Mouse (Mus musculus) heart, postnatal 0 days (tissue): ENCODE results near the gene Cacnb1. TPM values are rescaled to one million over a fixed set of nuclear protein-coding genes. Genes with fewer than 3 reads are reported as not detected.

ENCODE experiments used
- ATAC-seq: fragments of 200-750 bp; cut with Nextera tagmentation; 2 replicates; pipeline ENCODE4 v1.8.0; 2017; ENCODE audit warnings: low read depth, moderate number of reproducible peaks, moderate library complexity; ENCODE audit not compliant: insufficient read depth
- DNase-seq: peaks from one replicate; pipeline ENCODE4 v3.0.0-alpha.2; 2016; ENCODE audit warnings: low spot score
- H3K27ac ChIP-seq: fragments of 300-500 bp; sonication (generic); 2 replicates; pipeline ENCODE4 v1.5.1; 2014; ENCODE audit warnings: low read depth, mild to moderate bottlenecking
- H3K27me3 ChIP-seq: fragments of 300-500 bp; sonication (generic); 2 replicates; pipeline ENCODE4 v1.6.1; 2014; ENCODE audit warnings: low read length, mixed read lengths; ENCODE audit not compliant: control insufficient read depth, insufficient read depth
- H3K36me3 ChIP-seq: fragments of 300-500 bp; sonication (generic); replicated peaks from 2 replicates; pipeline ENCODE4 v1.6.1; 2014; ENCODE audit warnings: low read length, mixed read lengths; ENCODE audit not compliant: control insufficient read depth, insufficient read depth
- H3K4me1 ChIP-seq: fragments of 300-500 bp; sonication (generic); 2 replicates; pipeline ENCODE4 v1.6.1; 2014; ENCODE audit warnings: antibody characterized with exemption; ENCODE audit not compliant: control insufficient read depth, insufficient read depth
- H3K4me2 ChIP-seq: fragments of 300-500 bp; sonication (generic); 2 replicates; pipeline ENCODE4 v1.6.1; 2014; ENCODE audit warnings: low read depth, mild to moderate bottlenecking, low read length, moderate library complexity
- H3K4me3 ChIP-seq: fragments of 300-500 bp; sonication (generic); 2 replicates; pipeline ENCODE4 v1.5.1; 2014; ENCODE audit warnings: low read depth, low read length
- H3K9ac ChIP-seq: fragments of 300-500 bp; sonication (generic); replicated peaks from 2 replicates; pipeline ENCODE4 v1.6.1; 2014; ENCODE audit warnings: low read depth, low read length, mixed read lengths
- H3K9me3 ChIP-seq: fragments of 300-500 bp; sonication (generic); replicated peaks from 2 replicates; pipeline ENCODE4 v1.6.1; 2016; ENCODE audit warnings: low read length; ENCODE audit not compliant: control insufficient read depth
- CTCF ChIP-seq: IDR thresholded peaks from 2 replicates; pipeline ENCODE4 v1.5.1; 2016; ENCODE audit warnings: antibody characterized with exemption, control low read depth, low read depth
- EP300 ChIP-seq: IDR thresholded peaks from 2 replicates; pipeline ENCODE4 v1.6.1; 2016; ENCODE audit warnings: antibody characterized with exemption, low read depth
- WGBS: fragments of 180-500 bp; shearing (Covaris S2); extraction: QIAGEN DNeasy Blood & Tissue Kit; methylation state at CpG from one replicate; pipeline ENCODE4 v1.1.7; 2014; 5-methylcytosine and 5-hydroxymethylcytosine counted together
- polyA plus RNA-seq: library from polyadenylated mRNA; unstranded; fragments of >200 nt; fragmentation: Nextera tagmentation; extraction: Ambion mirVana; gene quantifications from 2 replicates; pipeline ENCODE4 v1.2.1, GENCODE M21; 2015
- total RNA-seq: library from RNA; depleted of rRNA; stranded (reverse); fragments of >200 nt; gene quantifications from 2 replicates; pipeline ENCODE4 v1.2.3, GENCODE M21; 2014; ENCODE audit warnings: low replicate concordance

Gene Cacnb1
- total and polyA plus RNA-seq, 2 experiments from 2014 or later = 5.2 to 5.5 TPM

DNA sequence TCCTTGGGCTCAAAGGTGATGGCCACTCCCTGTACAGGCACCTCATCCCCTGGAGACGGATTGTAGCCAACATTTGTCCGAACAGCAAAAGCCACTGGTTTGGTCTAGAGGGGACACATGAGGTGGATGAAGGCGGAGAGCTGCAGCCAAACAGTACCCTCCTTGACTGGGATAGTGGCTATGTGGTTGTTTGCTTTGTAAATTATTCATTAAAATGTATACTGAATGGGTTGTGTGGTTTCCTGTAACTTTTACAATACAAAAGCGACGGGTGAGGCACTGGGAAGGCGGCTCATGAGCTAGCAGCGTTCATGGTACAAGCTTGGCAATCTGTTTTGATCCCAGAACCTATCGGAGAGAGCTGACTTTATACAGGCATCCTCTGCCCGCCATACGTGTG is 10.0 kb downstream of the Cacnb1 start:
- DNase-seq (no peak), ATAC-seq (no peak)
- H3K27me3 ChIP-seq = no peaks in the 10 kb centered on the region
- no peak overlapping the region for H3K4me2 ChIP-seq
- TF ChIP-seq CTCF (no peak), EP300 (no peak)
- WGBS = 81% methylated on average over 10 of the region's 10 CpGs
- H3K4me3 ChIP-seq = no peak overlapping the region
- H3K9ac ChIP-seq = no peak overlapping the region
- peaks cover 20% of the 10 kb centered on the region for H3K36me3 ChIP-seq
- H3K27ac ChIP-seq = no peak overlapping the region
- H3K9me3 ChIP-seq = no peaks in the 10 kb centered on the region
- H3K4me1 ChIP-seq = no peaks in the 10 kb centered on the region

DNA sequence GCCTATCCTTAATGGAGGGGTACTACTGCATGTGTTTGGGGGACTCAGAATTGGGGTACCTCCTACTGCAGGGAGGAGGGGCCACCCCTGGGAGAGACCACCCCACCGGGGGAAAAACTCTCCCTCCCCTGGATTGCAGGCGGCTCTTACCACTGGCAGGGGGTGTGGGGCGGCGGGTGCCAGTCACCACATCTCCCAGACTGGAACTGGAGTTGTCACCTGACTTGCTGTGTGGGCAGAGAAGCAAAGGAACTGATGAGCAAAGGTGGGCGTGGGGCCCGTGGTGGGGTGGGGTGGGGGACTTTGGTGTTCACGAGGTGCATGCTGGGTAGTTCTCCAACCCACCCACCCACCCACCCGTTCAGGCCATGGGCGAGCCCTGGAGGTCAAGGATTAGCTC is 11.1 kb downstream of the Cacnb1 start:
- no peaks in the 10 kb centered on the region for H3K4me1 ChIP-seq
- no peak for DNase-seq
- TF ChIP-seq EP300 = no peak
- TF ChIP-seq CTCF = no peak
- peaks cover 20% of the 10 kb centered on the region for H3K36me3 ChIP-seq
- no peak overlapping the region for H3K27ac ChIP-seq
- no peak overlapping the region for H3K4me3 ChIP-seq
- no peaks in the 10 kb centered on the region for H3K9me3 ChIP-seq
- no peaks in the 10 kb centered on the region for H3K27me3 ChIP-seq
- H3K9ac ChIP-seq = no peak overlapping the region
- H3K4me2 ChIP-seq = no peak overlapping the region
- 53% methylated on average over 9 of the region's 9 CpGs for WGBS
- ATAC-seq = no peak

DNA sequence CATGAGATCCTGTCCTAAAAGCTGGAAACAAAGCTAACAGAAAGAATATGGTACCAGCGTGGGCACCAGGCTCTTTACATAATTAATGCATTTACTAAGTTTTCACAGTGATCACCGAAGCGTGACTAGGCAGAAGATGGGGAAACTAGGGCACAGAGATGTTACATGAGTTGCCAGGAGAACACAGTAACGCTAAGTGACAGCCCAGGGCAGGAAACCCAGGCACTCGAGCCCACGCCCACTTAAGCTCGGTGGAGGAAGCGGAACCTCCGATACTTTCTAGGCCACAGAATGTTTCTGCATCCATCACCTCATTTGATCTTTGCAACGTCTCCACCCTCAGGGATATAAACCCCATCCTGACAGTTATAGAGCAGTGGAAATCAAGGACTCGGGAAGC is 14.7 kb downstream of the Cacnb1 start:
- peaks cover 12% of the 10 kb centered on the region for H3K36me3 ChIP-seq
- no peak overlapping the region for H3K9ac ChIP-seq
- H3K27ac ChIP-seq = no peak overlapping the region
- no peak for DNase-seq
- no peak overlapping the region for H3K4me2 ChIP-seq
- H3K4me1 ChIP-seq = 0 out of 2 replicates have a peak, but pooled peaks cover 4% of the 10 kb centered on the region
- 72% methylated on average over 11 of the region's 11 CpGs for WGBS
- no peaks in the 10 kb centered on the region for H3K9me3 ChIP-seq
- TF ChIP-seq CTCF = no peak
- H3K4me3 ChIP-seq = no peak overlapping the region
- H3K27me3 ChIP-seq = peaks cover 6% of the 10 kb centered on the region; the same call in 1 of the 2 replicates
- no peak for ATAC-seq

DNA sequence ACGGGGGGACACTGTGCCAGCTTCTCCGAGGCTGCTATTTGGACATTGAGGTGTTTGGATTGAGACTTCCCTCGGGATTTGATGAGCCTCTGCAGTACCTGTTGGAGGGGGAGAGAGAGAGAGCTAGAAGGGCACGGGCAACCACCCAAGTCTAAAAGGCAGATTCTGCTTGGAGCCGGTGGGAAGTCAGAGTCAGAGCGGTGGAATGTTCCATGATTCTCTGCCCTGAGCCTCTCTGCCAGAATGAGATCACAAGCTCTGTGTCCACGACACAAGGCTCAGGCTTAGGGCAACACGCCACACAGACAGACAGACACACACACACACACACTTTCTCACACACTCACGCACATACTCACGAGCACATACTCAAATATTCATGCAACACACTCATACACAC is 17.1 kb downstream of the Cacnb1 start:
- 48% methylated on average over 10 of the region's 10 CpGs for WGBS
- H3K9ac ChIP-seq = no peak overlapping the region
- H3K9me3 ChIP-seq = no peaks in the 10 kb centered on the region
- ATAC-seq = peak; percentile 83
- TF ChIP-seq EP300 = no peak
- no peak for TF ChIP-seq CTCF
- H3K4me2 ChIP-seq = no peak overlapping the region
- peak overlapping the region; percentile 68 for H3K27ac ChIP-seq
- no peak overlapping the region for H3K4me3 ChIP-seq
- H3K27me3 ChIP-seq = peaks cover 14% of the 10 kb centered on the region
- peaks cover 15% of the 10 kb centered on the region; the same call in 1 of the 2 replicates for H3K4me1 ChIP-seq
- H3K36me3 ChIP-seq = peaks cover 12% of the 10 kb centered on the region
- DNase-seq = peak; percentile 75

DNA sequence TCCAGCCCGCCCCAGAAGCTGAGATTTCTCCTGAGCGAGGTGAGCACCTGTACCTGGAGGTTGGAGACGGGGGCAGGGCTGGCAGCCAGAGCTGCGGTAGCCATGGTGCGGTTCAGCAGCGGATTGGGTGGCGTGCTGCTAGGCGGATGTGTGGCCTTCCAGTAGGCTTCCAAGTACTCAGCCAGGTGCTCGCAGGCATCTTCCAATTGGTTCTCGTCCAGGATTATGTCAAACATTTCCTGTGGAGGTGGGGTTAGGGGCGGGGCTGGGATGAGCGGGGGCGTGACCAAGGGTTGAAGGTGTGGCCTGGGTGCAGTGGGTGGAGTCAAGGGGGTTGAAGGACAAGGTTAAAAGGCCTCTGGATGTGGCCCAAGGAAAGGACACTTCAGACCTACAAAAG is 17.8 kb downstream of the Cacnb1 start:
- no peak overlapping the region for H3K4me3 ChIP-seq
- ATAC-seq (peak; percentile 18; the same call in 1 of the 2 replicates), DNase-seq (no peak)
- 61% methylated on average over 13 of the region's 13 CpGs for WGBS
- H3K27ac ChIP-seq = 0 out of 2 replicates have a peak overlapping the region, but pooled peaks have one; percentile 68
- TF ChIP-seq EP300 (no peak), CTCF (no peak)
- H3K27me3 ChIP-seq = peaks cover 19% of the 10 kb centered on the region
- peaks cover 12% of the 10 kb centered on the region for H3K36me3 ChIP-seq
- H3K9me3 ChIP-seq = no peaks in the 10 kb centered on the region
- H3K4me1 ChIP-seq = peaks cover 15% of the 10 kb centered on the region; the same call in 1 of the 2 replicates
- no peak overlapping the region for H3K4me2 ChIP-seq
- no peak overlapping the region for H3K9ac ChIP-seq

- no peak for ATAC-seq
- Histone ChIP-seq H3K9ac (no peak overlapping the region), H3K4me1 (peaks cover 15% of the 10 kb centered on the region; the same call in 1 of the 2 replicates), H3K27me3 (peaks cover 23% of the 10 kb centered on the region), H3K4me3 (no peak overlapping the region), H3K36me3 (peaks cover 5% of the 10 kb centered on the region; the same call in 1 of the 2 replicates), H3K4me2 (no peak overlapping the region), H3K9me3 (no peaks in the 10 kb centered on the region), H3K27ac (no peak overlapping the region)
- TF ChIP-seq CTCF (no peak), EP300 (no peak)
- 45% methylated on average over 8 of the region's 8 CpGs for WGBS
- DNase-seq = no peak
These were observed 18.7 kb downstream of the Cacnb1 start for GRCm38 (mm10) chr11:98004161-98004560.
